Mouse (Mus musculus): ENCODE data around the gene Fam117b.

DNA sequence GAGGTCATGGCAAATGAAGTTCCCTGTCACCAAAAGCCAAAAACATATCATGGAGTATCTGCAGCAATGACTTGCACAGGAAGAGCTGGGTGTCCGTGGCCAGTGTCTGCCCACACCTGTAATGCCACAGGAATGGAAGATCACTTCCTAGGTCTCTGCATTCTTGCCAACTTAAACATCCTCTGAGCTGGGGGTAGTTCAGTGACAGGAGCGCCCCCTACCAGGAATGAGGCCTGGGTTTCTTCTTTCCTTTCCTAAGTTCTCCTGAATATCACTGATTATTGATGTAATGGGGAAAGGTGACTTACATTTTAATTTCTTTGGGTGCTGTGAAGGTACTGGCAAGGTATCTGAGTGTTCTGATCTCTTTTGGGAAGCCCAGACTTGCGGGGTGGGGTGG, 82.8 kb downstream of the Fam117b start:
- TF ChIP-seq ZC3H11A (IDR thresholded peaks at IDR 0.05; ENCODE audit: low read depth, low read length) (no peak), MXI1 (IDR thresholded peaks at IDR 0.05; ENCODE audit: low read depth, low read length) (no peak), UBTF (IDR thresholded peaks at IDR 0.05; ENCODE audit: low read depth, low read length) (no peak), JUN (IDR thresholded peaks at IDR 0.05; ENCODE audit: insufficient read depth, low read depth, low read length) (no peak), CTCF (conservative IDR thresholded peaks at IDR 0.05 in 1 of 2, IDR thresholded peaks at IDR 0.05 in 1 of 2; ENCODE audit: low read depth in 2 of 2, low read length in 2 of 2) (peak in 1 of 2 experiments; percentile 63; a peak in 2 of 4 replicates), E2F4 (IDR thresholded peaks at IDR 0.05; ENCODE audit: insufficient replicate concordance, low read depth, low read length) (no peak)
